Mouse (Mus musculus) embryonic facial prominence, embryonic 11.5 days (tissue): ENCODE results near the gene Col27a1. TPM values are rescaled to one million over a fixed set of nuclear protein-coding genes. Genes with fewer than 3 reads are reported as not detected.

Experiments used
- ATAC-seq: fragments of 200-750 bp; cut with Nextera tagmentation; replicated peaks from 2 replicates; pipeline ENCODE4 v1.8.0; 2017; ENCODE audit warnings: low read depth; ENCODE audit not compliant: insufficient number of reproducible peaks, low FRiP score, low TSS enrichment
- DNase-seq: peaks from one replicate; pipeline ENCODE4 v3.0.0-alpha.2; 2015; ENCODE audit warnings: low spot score
- H3K27ac ChIP-seq: fragments of 300-500 bp; sonication (generic); replicated peaks from 2 replicates; pipeline ENCODE4 v1.5.1; 2014; ENCODE audit warnings: mild to moderate bottlenecking, low read depth, low read length, control low read depth
- H3K27me3 ChIP-seq: fragments of 300-500 bp; sonication (generic); 2 replicates; pipeline ENCODE4 v1.6.1; 2014; ENCODE audit warnings: mild to moderate bottlenecking, low read length, moderate library complexity, mixed read lengths; ENCODE audit not compliant: control insufficient read depth, insufficient read depth
- H3K36me3 ChIP-seq: fragments of 300-500 bp; sonication (generic); replicated peaks from 2 replicates; pipeline ENCODE4 v1.6.1; 2014; ENCODE audit warnings: low read depth, mild to moderate bottlenecking, low read length, moderate library complexity, mixed read lengths; ENCODE audit not compliant: control insufficient read depth, insufficient read depth
- H3K4me1 ChIP-seq: fragments of 300-500 bp; sonication (generic); 2 replicates; pipeline ENCODE4 v1.6.1; 2014; ENCODE audit warnings: low read length, mixed read lengths; ENCODE audit not compliant: control insufficient read depth, insufficient read depth
- H3K4me2 ChIP-seq: fragments of 300-500 bp; sonication (generic); 2 replicates; pipeline ENCODE4 v1.6.1; 2014; ENCODE audit warnings: low read depth, mild to moderate bottlenecking, control low read depth, low read length, moderate library complexity
- H3K4me3 ChIP-seq: fragments of 300-500 bp; sonication (generic); 2 replicates; pipeline ENCODE4 v1.5.1; 2014; ENCODE audit warnings: low read depth, low read length, control low read depth
- H3K9ac ChIP-seq: fragments of 300-500 bp; sonication (generic); replicated peaks from 2 replicates; pipeline ENCODE4 v1.6.1; 2014; ENCODE audit warnings: mild to moderate bottlenecking, control low read depth, low read length
- H3K9me3 ChIP-seq: fragments of 300-500 bp; sonication (generic); replicated peaks from 2 replicates; pipeline ENCODE4 v1.6.1; 2016; ENCODE audit warnings: mild to moderate bottlenecking, low read length, inconsistent platforms, mixed read lengths; ENCODE audit not compliant: control insufficient read depth
- WGBS: fragments of 180-500 bp; shearing (Covaris S2); extraction: QIAGEN DNeasy Blood & Tissue Kit; methylation state at CpG from one replicate; pipeline ENCODE4 v1.1.7; 2014; 5-methylcytosine and 5-hydroxymethylcytosine counted together
- polyA plus RNA-seq: library from polyadenylated mRNA; unstranded; fragments of >200 nt; fragmentation: Nextera tagmentation; extraction: Ambion mirVana; gene quantifications from 2 replicates; pipeline ENCODE4 v1.2.1, GENCODE M21; 2014

Gene Col27a1
- polyA plus RNA-seq, 1 experiment from 2014 or later: 4.9 TPM

GRCm38 (mm10) chr4:63296876-63297275 is 83.1 kb downstream of the Col27a1 start:
- DNase-seq (no peak), ATAC-seq (no peak)
- Histone ChIP-seq H3K27me3 (no peaks in the 10 kb centered on the region), H3K4me3 (no peak overlapping the region), H3K4me2 (no peak overlapping the region), H3K9ac (no peak overlapping the region), H3K36me3 (0 out of 2 replicates have a peak, but pooled peaks cover 2% of the 10 kb centered on the region), H3K27ac (0 out of 2 replicates have a peak overlapping the region, but pooled peaks have one; percentile 35), H3K9me3 (no peaks in the 10 kb centered on the region), H3K4me1 (no peaks in the 10 kb centered on the region)
- WGBS: 67% methylated on average over 8 of the region's 8 CpGs

- H3K36me3 ChIP-seq: 0 out of 2 replicates have a peak, but pooled peaks cover under 1% of the 10 kb centered on the region
- H3K27ac ChIP-seq: no peak overlapping the region
- H3K4me3 ChIP-seq: no peak overlapping the region
- 89% methylated on average over 8 of the region's 8 CpGs for WGBS
- H3K27me3 ChIP-seq: no peaks in the 10 kb centered on the region
- ATAC-seq (no peak), DNase-seq (no peak)
- no peaks in the 10 kb centered on the region for H3K9me3 ChIP-seq
- no peak overlapping the region for H3K9ac ChIP-seq
- H3K4me2 ChIP-seq: no peak overlapping the region
- H3K4me1 ChIP-seq: no peaks in the 10 kb centered on the region
Observed at GRCm38 (mm10) chr4:63298191-63298590, 84.4 kb downstream of the Col27a1 start.

- no peak overlapping the region for H3K4me3 ChIP-seq
- no peaks in the 10 kb centered on the region for H3K36me3 ChIP-seq
- no peaks in the 10 kb centered on the region for H3K27me3 ChIP-seq
- no peak overlapping the region for H3K9ac ChIP-seq
- WGBS: 73% methylated on average over 4 of the region's 4 CpGs
- no peaks in the 10 kb centered on the region for H3K9me3 ChIP-seq
- no peak overlapping the region for H3K4me2 ChIP-seq
- H3K4me1 ChIP-seq: no peaks in the 10 kb centered on the region
- no peak overlapping the region for H3K27ac ChIP-seq
- no peak for ATAC-seq
- DNase-seq: no peak
Observed at GRCm38 (mm10) chr4:63302641-63303040, 88.8 kb downstream of the Col27a1 start.

- Histone ChIP-seq H3K9me3 (no peaks in the 10 kb centered on the region), H3K9ac (no peak overlapping the region), H3K27ac (no peak overlapping the region), H3K36me3 (no peaks in the 10 kb centered on the region), H3K4me2 (no peak overlapping the region), H3K4me3 (no peak overlapping the region), H3K27me3 (no peaks in the 10 kb centered on the region), H3K4me1 (no peaks in the 10 kb centered on the region)
- ATAC-seq (peak; percentile 47), DNase-seq (peak; percentile 91)
- WGBS: 29% methylated on average over 21 of the region's 21 CpGs
Observed at GRCm38 (mm10) chr4:63307175-63308062, 93.6 kb downstream of the Col27a1 start.

- no peak overlapping the region for H3K27ac ChIP-seq
- no peaks in the 10 kb centered on the region for H3K36me3 ChIP-seq
- H3K4me1 ChIP-seq: no peaks in the 10 kb centered on the region
- no peak overlapping the region for H3K9ac ChIP-seq
- H3K27me3 ChIP-seq: no peaks in the 10 kb centered on the region
- no peak for DNase-seq
- no peaks in the 10 kb centered on the region for H3K9me3 ChIP-seq
- H3K4me2 ChIP-seq: no peak overlapping the region
- no peak overlapping the region for H3K4me3 ChIP-seq
- ATAC-seq: no peak
- WGBS: 83% methylated on average over 3 of the region's 3 CpGs
Observed at GRCm38 (mm10) chr4:63308316-63308715, 94.5 kb downstream of the Col27a1 start.

- no peak for ATAC-seq
- Histone ChIP-seq H3K36me3 (no peaks in the 10 kb centered on the region), H3K4me1 (no peaks in the 10 kb centered on the region), H3K4me2 (no peak overlapping the region), H3K27ac (no peak overlapping the region), H3K27me3 (no peaks in the 10 kb centered on the region), H3K9me3 (no peaks in the 10 kb centered on the region), H3K9ac (no peak overlapping the region), H3K4me3 (no peak overlapping the region)
- WGBS: 59% methylated on average over 10 of the region's 10 CpGs
- no peak for DNase-seq
Observed at GRCm38 (mm10) chr4:63310247-63310855, 96.5 kb downstream of the Col27a1 start.

- H3K4me2 ChIP-seq: no peak overlapping the region
- DNase-seq: no peak
- H3K4me1 ChIP-seq: no peaks in the 10 kb centered on the region
- WGBS: 93% methylated on average over 7 of the region's 7 CpGs
- H3K27ac ChIP-seq: no peak overlapping the region
- no peaks in the 10 kb centered on the region for H3K36me3 ChIP-seq
- no peaks in the 10 kb centered on the region for H3K27me3 ChIP-seq
- H3K9me3 ChIP-seq: no peaks in the 10 kb centered on the region
- H3K9ac ChIP-seq: no peak overlapping the region
- ATAC-seq: no peak
- no peak overlapping the region for H3K4me3 ChIP-seq
Observed at GRCm38 (mm10) chr4:63311426-63311825, 97.6 kb downstream of the Col27a1 start.

GRCm38 (mm10) chr4:63314063-63314462 is 100.3 kb downstream of the Col27a1 start:
- ATAC-seq: no peak
- no peak for DNase-seq
- Histone ChIP-seq H3K4me3 (no peak overlapping the region), H3K4me2 (no peak overlapping the region), H3K4me1 (no peaks in the 10 kb centered on the region), H3K9ac (no peak overlapping the region), H3K27me3 (no peaks in the 10 kb centered on the region), H3K36me3 (no peaks in the 10 kb centered on the region), H3K9me3 (no peaks in the 10 kb centered on the region), H3K27ac (no peak overlapping the region)
- 79% methylated on average over 5 of the region's 5 CpGs for WGBS
